Mouse (Mus musculus): ENCODE data around the gene Ext2. TPM values are rescaled to one million over a fixed set of nuclear protein-coding genes. Genes with fewer than 3 reads are reported as not detected.

Gene Ext2
- polyA plus RNA-seq, 1 experiment from 2014 or later: 111 TPM

GRCm38 (mm10) chr2:93777056-93777430 is 45.3 kb downstream of the Ext2 start:
- no peaks in the 10 kb centered on the region for H3K27me3 ChIP-seq (ENCODE audit: insufficient read depth, low read length)
- H3K4me2 ChIP-seq (ENCODE audit: low read length): no peak overlapping the region
- peaks cover 7% of the 10 kb centered on the region; the same call in 1 of the 2 replicates for H3K4me1 ChIP-seq (replicated peaks; ENCODE audit: insufficient read depth, low read length)
- DNase-seq (ENCODE audit: low spot score): no peak
- H3K9me3 ChIP-seq (replicated peaks; ENCODE audit: low read length): no peaks in the 10 kb centered on the region
- no peaks in the 10 kb centered on the region for H3K36me3 ChIP-seq (ENCODE audit: insufficient read depth, low read length)
- ATAC-seq (replicated peaks; ENCODE audit: low FRiP score, low read depth): no peak
- H3K4me3 ChIP-seq (replicated peaks; ENCODE audit: low read depth, low read length): no peak overlapping the region
- H3K27ac ChIP-seq: no peak overlapping the region
- no peak overlapping the region for H3K9ac ChIP-seq (ENCODE audit: low read depth, low read length)
- 81% methylated on average over 4 of the region's 4 CpGs for WGBS
- no peak for TF ChIP-seq CTCF (IDR thresholded peaks at IDR 0.05; ENCODE audit: low read depth)

GRCm38 (mm10) chr2:93776267-93777055 is 45.9 kb downstream of the Ext2 start:
- Histone ChIP-seq H3K9me3 (replicated peaks; ENCODE audit: low read length) (no peaks in the 10 kb centered on the region), H3K9ac (ENCODE audit: low read depth, low read length) (no peak overlapping the region), H3K4me3 (replicated peaks; ENCODE audit: low read depth, low read length) (no peak overlapping the region), H3K36me3 (ENCODE audit: insufficient read depth, low read length) (no peaks in the 10 kb centered on the region), H3K4me1 (replicated peaks; ENCODE audit: insufficient read depth, low read length) (peaks cover 6% of the 10 kb centered on the region; the same call in 1 of the 2 replicates), H3K4me2 (ENCODE audit: low read length) (no peak overlapping the region), H3K27me3 (ENCODE audit: insufficient read depth, low read length) (no peaks in the 10 kb centered on the region), H3K27ac (no peak overlapping the region)
- DNase-seq (ENCODE audit: low spot score) (no peak), ATAC-seq (replicated peaks; ENCODE audit: low FRiP score, low read depth) (no peak)
- no peak for TF ChIP-seq CTCF (IDR thresholded peaks at IDR 0.05; ENCODE audit: low read depth)
- WGBS: 93% methylated on average over 7 of the region's 7 CpGs

GRCm38 (mm10) chr2:93775431-93775830 is 46.9 kb downstream of the Ext2 start:
- ATAC-seq (replicated peaks; ENCODE audit: low FRiP score, low read depth) (no peak), DNase-seq (ENCODE audit: low spot score) (no peak)
- Histone ChIP-seq H3K27ac (no peak overlapping the region), H3K4me1 (replicated peaks; ENCODE audit: insufficient read depth, low read length) (peaks cover 4% of the 10 kb centered on the region; the same call in 1 of the 2 replicates), H3K4me3 (replicated peaks; ENCODE audit: low read depth, low read length) (no peak overlapping the region), H3K36me3 (ENCODE audit: insufficient read depth, low read length) (no peaks in the 10 kb centered on the region), H3K9me3 (replicated peaks; ENCODE audit: low read length) (no peaks in the 10 kb centered on the region), H3K4me2 (ENCODE audit: low read length) (no peak overlapping the region), H3K9ac (ENCODE audit: low read depth, low read length) (no peak overlapping the region), H3K27me3 (ENCODE audit: insufficient read depth, low read length) (no peaks in the 10 kb centered on the region)
- TF ChIP-seq CTCF (IDR thresholded peaks at IDR 0.05; ENCODE audit: low read depth): no peak
- WGBS: 54% methylated on average over 4 of the region's 4 CpGs

GRCm38 (mm10) chr2:93774946-93775345 is 47.4 kb downstream of the Ext2 start:
- ATAC-seq (replicated peaks; ENCODE audit: low FRiP score, low read depth) (no peak), DNase-seq (ENCODE audit: low spot score) (no peak)
- no peaks in the 10 kb centered on the region for H3K27me3 ChIP-seq (ENCODE audit: insufficient read depth, low read length)
- H3K27ac ChIP-seq: no peak overlapping the region
- H3K4me3 ChIP-seq (replicated peaks; ENCODE audit: low read depth, low read length): no peak overlapping the region
- no peaks in the 10 kb centered on the region for H3K9me3 ChIP-seq (replicated peaks; ENCODE audit: low read length)
- TF ChIP-seq CTCF (IDR thresholded peaks at IDR 0.05; ENCODE audit: low read depth): no peak
- H3K9ac ChIP-seq (ENCODE audit: low read depth, low read length): no peak overlapping the region
- 75% methylated on average over 5 of the region's 5 CpGs for WGBS
- H3K4me1 ChIP-seq (replicated peaks; ENCODE audit: insufficient read depth, low read length): peaks cover 4% of the 10 kb centered on the region; the same call in 1 of the 2 replicates
- no peaks in the 10 kb centered on the region for H3K36me3 ChIP-seq (ENCODE audit: insufficient read depth, low read length)
- H3K4me2 ChIP-seq (ENCODE audit: low read length): no peak overlapping the region

GRCm38 (mm10) chr2:93772765-93773085 is 49.6 kb downstream of the Ext2 start:
- TF ChIP-seq CTCF (IDR thresholded peaks at IDR 0.05; ENCODE audit: low read depth): no peak
- no peak for DNase-seq (ENCODE audit: low spot score)
- Histone ChIP-seq H3K27me3 (ENCODE audit: insufficient read depth, low read length) (no peaks in the 10 kb centered on the region), H3K4me3 (replicated peaks; ENCODE audit: low read depth, low read length) (no peak overlapping the region), H3K4me2 (ENCODE audit: low read length) (no peak overlapping the region), H3K27ac (no peak overlapping the region), H3K4me1 (replicated peaks; ENCODE audit: insufficient read depth, low read length) (no peaks in the 10 kb centered on the region), H3K36me3 (ENCODE audit: insufficient read depth, low read length) (peaks cover 5% of the 10 kb centered on the region), H3K9me3 (replicated peaks; ENCODE audit: low read length) (no peaks in the 10 kb centered on the region), H3K9ac (ENCODE audit: low read depth, low read length) (no peak overlapping the region)
- 40% methylated on average over 4 of the region's 4 CpGs for WGBS
- ATAC-seq (replicated peaks; ENCODE audit: low FRiP score, low read depth): no peak

- H3K4me3 ChIP-seq (replicated peaks; ENCODE audit: low read depth, low read length): no peak overlapping the region
- ATAC-seq (replicated peaks; ENCODE audit: low FRiP score, low read depth) (peak; percentile 54; the same call in 1 of the 2 replicates), DNase-seq (ENCODE audit: low spot score) (no peak)
- H3K4me1 ChIP-seq (replicated peaks; ENCODE audit: insufficient read depth, low read length): no peaks in the 10 kb centered on the region
- H3K4me2 ChIP-seq (ENCODE audit: low read length): no peak overlapping the region
- no peaks in the 10 kb centered on the region for H3K9me3 ChIP-seq (replicated peaks; ENCODE audit: low read length)
- no peaks in the 10 kb centered on the region for H3K27me3 ChIP-seq (ENCODE audit: insufficient read depth, low read length)
- peak overlapping the region; percentile 27; the same call in 1 of the 2 replicates for H3K27ac ChIP-seq
- no peak overlapping the region for H3K9ac ChIP-seq (ENCODE audit: low read depth, low read length)
- peaks cover 5% of the 10 kb centered on the region for H3K36me3 ChIP-seq (ENCODE audit: insufficient read depth, low read length)
- no peak for TF ChIP-seq CTCF (IDR thresholded peaks at IDR 0.05; ENCODE audit: low read depth)
- WGBS: 31% methylated on average over 16 of the region's 16 CpGs
Measured at GRCm38 (mm10) chr2:93772054-93772764, 50.2 kb downstream of the Ext2 start.

Data from kidney, postnatal 0 days (tissue).